Mouse (Mus musculus) testis, adult 2 months (tissue): ENCODE data around the gene Tmub1. TPM values are rescaled to one million over a fixed set of nuclear protein-coding genes. Genes with fewer than 3 reads are reported as not detected.
A peak's percentile ranks its signal among the peaks of the same experiment; 100 is the strongest.

Experiments
- H3K27ac ChIP-seq: fragments of 200-500 bp; 2 replicates; pipeline ENCODE4 v1.5.1; 2012; ENCODE audit warnings: low read depth, low read length; ENCODE audit not compliant: control insufficient read depth, insufficient read depth
- H3K27me3 ChIP-seq: fragments of 200-500 bp; 2 replicates; pipeline ENCODE4 v1.6.1; 2012; ENCODE audit warnings: mild to moderate bottlenecking, low read length, moderate library complexity; ENCODE audit not compliant: control insufficient read depth, insufficient read depth
- H3K36me3 ChIP-seq: fragments of 200-500 bp; 2 replicates; pipeline ENCODE4 v1.6.1; 2012; ENCODE audit warnings: mild to moderate bottlenecking, low read length; ENCODE audit not compliant: control insufficient read depth, insufficient read depth
- H3K4me1 ChIP-seq: fragments of 200-500 bp; 2 replicates; pipeline ENCODE4 v1.6.1; 2012; ENCODE audit warnings: low read length; ENCODE audit not compliant: control insufficient read depth, insufficient read depth
- H3K4me3 ChIP-seq: fragments of 200-500 bp; 2 replicates; pipeline ENCODE4 v1.5.1; 2012; ENCODE audit warnings: low read depth, mild to moderate bottlenecking, low read length, moderate library complexity, mixed read lengths; ENCODE audit not compliant: control insufficient read depth
- CTCF ChIP-seq: fragments of 200-500 bp; IDR thresholded peaks from 2 replicates; pipeline ENCODE4 v1.5.1; 2012; ENCODE audit warnings: low read depth, mild to moderate bottlenecking, inconsistent platforms, low read length, moderate library complexity; ENCODE audit not compliant: control insufficient read depth, insufficient read depth, insufficient replicate concordance
- POLR2A ChIP-seq: fragments of 200-500 bp; IDR thresholded peaks from 2 replicates; pipeline ENCODE4 v1.6.1; 2012; ENCODE audit warnings: low read depth, mild to moderate bottlenecking, inconsistent platforms, low read length, moderate library complexity; ENCODE audit not compliant: control insufficient read depth
- polyA plus RNA-seq: library from polyadenylated mRNA; depleted of rRNA; stranded (reverse); fragments of >200 nt; gene quantifications from 2 replicates; pipeline ENCODE4 v1.2.3, GENCODE M21; 2012

Gene Tmub1
- polyA plus RNA-seq, 1 experiment: 5.7 TPM

DNA sequence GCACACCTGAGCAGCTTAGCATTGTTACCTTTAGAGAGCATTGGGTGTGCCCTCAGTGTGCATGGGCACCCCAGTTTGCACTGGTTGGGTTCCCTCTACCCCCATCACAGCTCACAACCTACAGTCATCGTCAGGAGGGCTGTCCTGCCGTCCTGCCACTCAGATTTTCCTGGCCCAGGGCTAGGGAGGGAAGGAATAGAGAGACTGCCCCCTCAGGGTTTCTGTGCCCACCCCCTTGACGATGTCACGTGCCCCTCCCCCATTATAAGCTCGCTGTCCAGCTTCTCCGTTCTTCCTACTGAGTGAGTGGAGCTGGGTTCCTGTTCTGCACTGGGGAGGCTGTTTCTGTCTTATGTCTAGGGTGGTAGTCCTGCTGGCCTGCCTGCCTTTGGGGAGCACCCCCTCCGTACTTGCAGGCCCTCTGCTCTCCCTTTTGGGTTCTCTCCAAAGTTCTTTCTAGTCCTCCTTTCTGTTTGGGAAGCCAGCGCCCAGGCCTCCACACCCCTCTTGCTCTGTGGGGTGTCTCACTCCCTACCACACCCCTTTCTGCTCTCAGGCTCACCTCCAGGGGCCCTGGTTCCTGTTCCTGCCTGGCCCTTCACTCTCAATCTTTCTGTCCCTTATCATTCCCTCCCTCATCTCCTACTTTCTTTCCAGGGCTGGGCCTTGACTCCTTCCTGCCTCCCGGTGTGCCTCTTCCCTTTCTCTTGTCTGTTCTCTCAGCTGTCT is 20.9 kb downstream of the Tmub1 start:
- no peaks in the 10 kb centered on the region for H3K27me3 ChIP-seq
- H3K4me3 ChIP-seq: peak overlapping the region; percentile 92
- H3K4me1 ChIP-seq: peaks cover 22% of the 10 kb centered on the region
- peak overlapping the region; percentile 3; the same call in 1 of the 2 replicates for H3K27ac ChIP-seq
- TF ChIP-seq POLR2A (0 out of 2 replicates have a peak, but pooled peaks have one; percentile 19), CTCF (no peak)
- H3K36me3 ChIP-seq: no peaks in the 10 kb centered on the region

DNA sequence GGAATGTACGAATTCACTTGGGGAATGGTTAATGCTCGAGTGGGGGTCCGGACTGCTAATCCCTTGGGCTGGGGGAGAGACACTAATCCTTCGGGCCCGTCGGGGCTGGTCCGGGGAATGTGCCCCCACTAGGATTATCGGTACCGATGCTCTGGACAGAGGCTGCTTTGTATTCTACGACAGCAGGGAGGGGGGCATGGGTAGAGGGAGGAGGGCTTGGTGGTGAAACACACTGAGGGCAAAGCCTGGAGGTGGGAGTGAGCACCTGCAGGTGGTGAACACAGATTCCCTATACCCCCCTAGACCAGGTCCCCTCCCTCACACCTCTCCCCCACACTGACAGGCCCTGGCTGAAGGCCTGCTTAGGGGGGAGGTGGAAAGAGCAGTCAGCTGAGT is 21.6 kb downstream of the Tmub1 start:
- H3K4me3 ChIP-seq: peak overlapping the region; percentile 92
- TF ChIP-seq CTCF (no peak), POLR2A (no peak)
- no peaks in the 10 kb centered on the region for H3K36me3 ChIP-seq
- no peaks in the 10 kb centered on the region for H3K27me3 ChIP-seq
- H3K4me1 ChIP-seq: peaks cover 22% of the 10 kb centered on the region
- H3K27ac ChIP-seq: peak overlapping the region; percentile 3; the same call in 1 of the 2 replicates

DNA sequence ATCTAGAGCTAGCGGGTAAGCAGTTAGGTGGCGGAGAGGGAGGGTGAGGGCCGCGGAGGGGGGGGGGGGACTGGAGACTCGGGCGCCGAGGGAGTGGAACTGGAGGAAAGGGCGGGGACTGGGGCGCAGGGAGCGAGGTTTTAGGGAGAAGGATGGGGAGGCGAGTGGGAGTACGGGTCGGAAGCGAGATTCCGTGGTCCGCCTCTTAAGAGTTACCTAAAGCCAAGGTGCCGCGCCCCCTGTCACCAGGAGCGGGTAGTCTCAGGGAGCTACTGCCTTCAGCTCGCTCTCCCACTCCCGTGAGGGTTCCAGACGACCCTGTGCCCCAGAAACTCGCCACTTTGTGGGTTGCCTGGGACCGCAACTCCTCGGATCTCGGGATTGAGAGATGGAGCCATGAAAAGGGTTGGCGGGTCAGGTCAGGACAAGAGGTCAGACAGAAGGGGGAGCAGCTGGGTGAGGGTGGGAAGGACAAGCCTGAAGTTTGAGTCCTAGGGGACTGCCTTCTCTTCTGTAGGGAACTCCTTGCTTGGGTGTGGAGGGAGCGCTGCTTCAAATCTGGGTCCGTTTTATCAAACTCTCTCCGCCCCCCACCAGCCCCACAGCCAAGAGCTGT is 22.1 kb downstream of the Tmub1 start:
- no peaks in the 10 kb centered on the region for H3K36me3 ChIP-seq
- H3K27me3 ChIP-seq: no peaks in the 10 kb centered on the region
- H3K4me1 ChIP-seq: peaks cover 22% of the 10 kb centered on the region
- peak overlapping the region; percentile 22 for H3K27ac ChIP-seq
- no peak; the same call in 1 of the 2 replicates for TF ChIP-seq POLR2A
- no peak for TF ChIP-seq CTCF
- peak overlapping the region; percentile 92 for H3K4me3 ChIP-seq

DNA sequence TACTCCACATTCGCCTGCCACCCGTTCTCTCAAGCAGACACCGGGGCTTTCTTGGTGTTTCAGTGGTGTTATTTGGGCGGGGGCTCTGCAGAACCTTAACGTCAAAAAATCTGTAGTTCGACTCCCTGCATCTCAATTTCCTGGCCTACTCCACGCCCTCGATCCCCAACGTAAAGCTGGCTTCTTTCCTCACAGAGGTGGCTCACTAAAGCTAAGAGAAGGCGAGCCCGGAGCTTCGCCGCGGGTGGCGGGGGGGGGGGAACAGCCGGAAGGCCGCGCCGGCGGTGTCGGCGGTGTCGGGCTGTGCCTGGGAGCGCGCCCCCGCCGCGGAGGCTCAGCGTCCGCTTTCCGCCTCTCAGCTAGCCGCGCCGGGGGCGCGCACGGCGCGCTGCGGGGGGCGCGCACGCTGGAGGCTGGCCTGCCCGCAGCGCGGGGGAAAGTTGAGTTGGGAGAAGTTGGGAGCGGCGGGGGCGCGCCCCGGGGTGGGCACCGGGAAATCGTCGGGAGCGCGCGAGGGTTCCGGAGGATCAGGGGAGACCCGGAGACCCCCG is 22.7 kb downstream of the Tmub1 start:
- peaks cover 22% of the 10 kb centered on the region for H3K4me1 ChIP-seq

DNA sequence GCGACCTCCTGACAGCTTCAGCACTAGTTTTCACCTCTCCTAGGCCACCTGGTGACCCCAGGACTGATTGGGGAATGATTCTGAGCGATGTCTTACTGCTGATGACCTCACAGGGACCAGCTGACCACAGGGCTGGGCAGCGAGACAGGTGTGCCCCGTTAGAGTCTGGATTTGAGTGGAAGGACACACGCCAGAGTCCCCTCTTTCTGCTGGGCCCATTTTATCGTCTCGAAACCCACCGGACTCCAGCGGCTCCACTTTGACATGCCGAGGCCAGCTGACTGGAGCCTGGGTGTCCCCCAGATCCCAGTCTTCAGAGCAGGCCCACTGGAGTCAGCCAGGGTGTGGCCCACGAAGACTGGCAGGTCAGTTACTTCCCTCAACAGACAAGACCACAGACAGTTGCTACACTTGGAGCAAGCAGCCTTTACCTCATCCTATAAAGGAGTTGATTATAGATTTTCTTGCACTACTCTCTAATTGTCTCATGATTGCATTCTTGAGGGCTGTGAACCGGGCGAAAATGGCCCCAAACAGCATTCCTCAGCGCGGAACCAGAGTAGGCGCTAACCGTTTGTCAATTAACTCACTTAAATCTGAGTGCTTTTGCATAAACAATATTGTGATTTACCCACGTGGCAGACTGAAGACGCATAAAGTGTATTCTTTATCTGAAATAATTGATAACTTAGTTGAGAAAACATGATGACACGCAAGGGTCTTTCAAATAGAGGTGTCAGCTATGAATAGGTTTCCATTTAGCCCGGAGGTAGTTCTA is 23.5 kb downstream of the Tmub1 start:
- Histone ChIP-seq H3K27me3 (no peaks in the 10 kb centered on the region), H3K27ac (peak overlapping the region; percentile 95), H3K4me1 (peaks cover 22% of the 10 kb centered on the region), H3K4me3 (peak overlapping the region; percentile 92), H3K36me3 (no peaks in the 10 kb centered on the region)
- no peak for TF ChIP-seq POLR2A

More for the DNA sequence above, 22.7 kb downstream of the Tmub1 start:
- Histone ChIP-seq H3K27ac (peak overlapping the region; percentile 95), H3K36me3 (no peaks in the 10 kb centered on the region), H3K4me3 (peak overlapping the region; percentile 92), H3K27me3 (no peaks in the 10 kb centered on the region)
- peak; percentile 39; the same call in 1 of the 2 replicates for TF ChIP-seq POLR2A
- no peak for TF ChIP-seq CTCF

DNA sequence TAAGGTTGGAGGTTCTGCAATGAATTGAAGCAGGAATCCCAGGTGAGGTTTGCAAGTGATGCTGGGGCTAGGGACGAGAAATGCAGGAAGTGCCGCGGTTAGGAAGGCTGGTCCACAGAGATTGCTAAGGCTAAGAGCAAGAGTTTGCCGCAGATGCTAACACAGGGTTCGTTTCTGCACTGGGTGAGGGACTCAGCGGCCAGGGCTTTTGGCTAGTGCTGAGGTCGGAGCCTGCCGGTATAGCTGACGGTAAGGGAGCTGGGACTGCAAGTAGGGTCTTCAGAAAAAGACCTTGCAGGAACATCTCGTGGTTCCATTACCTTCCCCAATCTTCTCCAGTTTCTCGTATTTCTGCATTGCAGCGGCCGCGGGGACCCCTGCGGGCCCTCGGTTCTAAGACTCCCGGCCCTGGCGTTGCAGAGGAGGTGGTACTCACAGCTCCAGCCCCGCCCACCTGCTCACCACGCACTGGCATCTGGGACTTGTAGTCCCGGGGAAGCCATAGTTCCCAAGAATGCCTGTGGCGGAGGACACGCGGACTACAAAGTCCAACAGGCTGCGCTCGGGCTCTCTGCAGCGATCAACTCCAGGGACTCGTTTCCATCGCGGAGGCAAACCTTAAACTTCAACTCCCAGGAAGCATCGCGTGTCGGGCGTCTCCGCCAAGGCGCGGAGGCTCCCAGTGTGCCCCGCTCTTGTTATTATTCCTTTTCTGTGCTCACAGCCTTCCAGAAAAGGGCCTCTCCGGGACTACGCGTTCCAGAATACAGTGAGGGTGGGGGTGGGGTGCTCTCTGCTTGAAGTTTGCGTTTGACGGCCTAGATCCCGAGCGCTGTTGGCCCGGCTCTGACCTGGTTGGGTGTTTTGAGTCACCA is 24.3 kb downstream of the Tmub1 start, which contains the start of the genes Cdk5 and Slc4a2:
Gene Cdk5, minus strand, starts transcription at position 402 of the 875 bp plus-strand sequence.
Gene Slc4a2, plus strand, starts transcription at position 709 of the 875 bp plus-strand sequence.
- Histone ChIP-seq H3K4me3 (peak within 1 kb of the TSS; percentile 92), H3K36me3 (no peaks in the 10 kb centered on the region), H3K27me3 (no peaks in the 10 kb centered on the region), H3K4me1 (peaks cover 22% of the 10 kb centered on the region), H3K27ac (peak within 1 kb of the TSS; percentile 95)
- TF ChIP-seq CTCF (no peak), POLR2A (peak; percentile 56)
